Mouse (Mus musculus): ENCODE measurements around the gene Gm17949.

- no peak for TF ChIP-seq CTCF (IDR thresholded peaks at IDR 0.05; ENCODE audit: low read depth, low read length)
- TF ChIP-seq TAL1 (conservative IDR thresholded peaks at IDR 0.05; ENCODE audit: low read depth, low read length), result no peak
- no peak for TF ChIP-seq GATA1 (IDR thresholded peaks at IDR 0.05; ENCODE audit: borderline replicate concordance, low read length)
- no peak for TF ChIP-seq GATA2 (IDR thresholded peaks at IDR 0.05; ENCODE audit: borderline replicate concordance, low read depth, low read length)
Observed at GRCm38 (mm10) chr17:56969321-56969720, 41.9 kb upstream of the Gm17949 start.
